Mouse (Mus musculus) liver, embryonic 14.5 days (tissue): ENCODE results near the gene Foxn3.

Experiments used
- CTCF ChIP-seq: IDR thresholded peaks from 2 replicates; pipeline ENCODE4 v1.5.1; 2016; ENCODE audit warnings: antibody characterized with exemption, low read depth, control low read depth
- EP300 ChIP-seq: IDR thresholded peaks from 2 replicates; pipeline ENCODE4 v1.6.1; 2016; ENCODE audit warnings: antibody characterized with exemption, low read depth

DNA sequence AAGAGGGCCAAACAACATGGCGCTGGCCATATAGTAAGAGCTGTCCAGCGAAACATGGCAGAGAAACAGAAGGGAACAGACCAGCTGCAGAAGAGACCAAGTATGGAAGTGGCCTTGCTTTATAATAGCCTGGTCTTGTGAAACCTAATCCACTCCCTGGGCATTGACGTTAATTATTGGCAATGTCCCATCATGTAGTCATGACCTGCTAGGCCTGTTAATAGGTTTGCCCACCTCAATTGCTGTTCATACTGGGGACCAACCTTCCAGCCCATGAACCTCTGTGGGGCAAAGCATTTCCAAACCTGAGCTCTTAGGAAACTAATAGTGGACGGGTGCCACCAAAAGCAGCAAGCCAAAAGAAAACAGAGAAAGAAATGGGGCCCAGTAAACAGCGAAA, 27.0 kb downstream of the Foxn3 start:
- no peak for TF ChIP-seq EP300
- TF ChIP-seq CTCF = no peak
